Mouse (Mus musculus) heart, postnatal 10 days (tissue): ENCODE results near the gene Fads6. TPM values are rescaled to one million over a fixed set of nuclear protein-coding genes. Genes with fewer than 3 reads are reported as not detected.
A peak's percentile ranks its signal among the peaks of the same experiment; 100 is the strongest.

Source experiments
- DNase-seq, 2 experiments: peaks; one replicate each; pipeline ENCODE4 v3.0.0; 2021
- intact Hi-C: fragments of 180-260 bp; cut with DNase I; formaldehyde crosslinking; loops from one replicate; pipeline ENCODE4 v1.15.1; 2025
- microRNA-seq, 2 experiments: library from miRNA; unstranded; fragments of <30 nt; microRNA quantifications; one replicate each; pipeline ENCODE4 v1.2.0; 2022
- total RNA-seq, 2 experiments: library from RNA; stranded (reverse); gene quantifications; 2 replicates each; pipeline ENCODE4 v1.2.3; 2021

The Fads6 gene
- total RNA-seq, 2 experiments from 2014 or later: 0.89 to 1.2 TPM

DNA sequence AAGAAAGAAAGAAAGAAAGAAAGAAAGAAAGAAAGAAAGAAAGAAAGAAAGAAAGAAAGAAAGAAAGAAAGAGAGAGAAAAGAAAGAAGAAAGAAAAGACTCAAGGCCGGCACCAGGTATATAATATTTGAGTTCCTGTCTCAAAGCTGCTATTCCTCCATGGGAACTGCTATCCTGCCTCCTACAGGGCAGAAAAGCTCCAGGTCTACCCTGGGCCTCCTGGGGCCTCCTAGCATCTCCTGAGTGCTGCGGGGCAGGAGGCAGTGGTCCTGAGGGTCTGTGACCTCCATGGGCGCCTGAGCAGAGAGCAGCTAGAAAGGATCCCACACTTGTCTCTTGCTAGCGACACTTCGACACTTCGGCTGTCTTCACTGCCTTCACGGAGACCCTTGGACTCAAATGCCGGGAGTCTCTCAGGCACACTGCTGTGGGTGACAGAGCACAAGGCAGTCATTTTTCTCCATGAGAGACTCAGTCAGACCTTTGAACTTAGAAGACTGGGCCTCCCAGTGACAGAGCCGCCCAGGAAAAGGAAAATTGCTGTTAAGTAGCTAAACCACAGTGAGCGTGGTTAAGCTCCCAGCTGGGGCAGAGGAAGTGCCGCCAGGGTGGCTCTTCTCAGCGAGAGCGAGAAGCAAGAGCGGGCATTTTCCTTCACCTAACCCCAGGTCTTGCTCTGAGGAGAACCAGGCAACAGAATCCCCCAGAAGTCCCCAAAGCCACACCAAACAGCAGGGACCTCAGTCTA lies 66.1 kb downstream of the Fads6 start:
- DNase-seq: peak in 1 of 2 experiments; percentile 34
- intact Hi-C loops: no loop called here

Small RNA genes within 50 kb of the gene (microRNA-seq; reads per million reads assigned to microRNA genes)
- gene Gm25837: 0 reads per million in 2 experiments

Other genes with a start within 250 kb of the Fads6 start
- 1 to 10 TPM; 1.2 to 2.9 TPM for gene Cd300ld3, start 249.3 kb downstream of the Fads6 start, total RNA-seq
- under 1 TPM; 0.29 to 0.35 TPM for gene Cd300e, start 235.5 kb downstream of the Fads6 start, total RNA-seq
- 1 to 10 TPM; 1.4 to 1.6 TPM for gene Rab37, start 206.2 kb downstream of the Fads6 start, total RNA-seq
- under 1 TPM; 0.15 to 0.48 TPM for gene Cd300lf, start 163.7 kb downstream of the Fads6 start, total RNA-seq
- 10 to 100 TPM; 11.9 to 17.4 TPM for gene Slc9a3r1, start 134.3 kb downstream of the Fads6 start, total RNA-seq
- 10 to 100 TPM; 10.9 TPM for gene Tmem104, start 110.2 kb downstream of the Fads6 start, total RNA-seq
- gene Nat9, start 109.8 kb downstream of the Fads6 start, total RNA-seq: 10 to 100 TPM; 14.8 to 19.9 TPM
- not detected for gene Grin2c, start 30.4 kb downstream of the Fads6 start, total RNA-seq
- 1 to 10 TPM; 7.7 to 9.1 TPM for gene Fdxr, start 20.6 kb downstream of the Fads6 start, total RNA-seq
- gene Otop2, start 9.5 kb upstream of the Fads6 start, total RNA-seq: not detected
- gene Ush1g, start 24.4 kb upstream of the Fads6 start, total RNA-seq: under 1 TPM; 0.07 to 0.12 TPM
- not detected for gene Otop3, start 37.1 kb upstream of the Fads6 start, total RNA-seq
- gene Hid1, start 70.1 kb upstream of the Fads6 start, total RNA-seq: 1 to 10 TPM; 6.9 to 7.1 TPM
- gene Cdr2l, start 84.3 kb upstream of the Fads6 start, total RNA-seq: 10 to 100 TPM; 13.9 to 16.8 TPM
- 100 to 1,000 TPM; 144 to 150 TPM for gene Mrpl58, start 106.1 kb upstream of the Fads6 start, total RNA-seq
- 1,000 to 10,000 TPM; 1,980 to 2,006 TPM for gene Atp5h, start 122.3 kb upstream of the Fads6 start, total RNA-seq
- gene Kctd2, start 122.5 kb upstream of the Fads6 start, total RNA-seq: 10 to 100 TPM; 22.7 to 26.7 TPM
- gene Trim80, start 142.9 kb upstream of the Fads6 start, total RNA-seq: not detected
- under 1 TPM; 0.15 to 0.57 TPM for gene Slc16a5, start 164.8 kb upstream of the Fads6 start, total RNA-seq
- gene Armc7, start 178.0 kb upstream of the Fads6 start, total RNA-seq: 1 to 10 TPM; 2.3 to 2.6 TPM
- gene Nt5c, start 194.2 kb upstream of the Fads6 start, total RNA-seq: 10 to 100 TPM; 24.6 to 26.7 TPM
- 100 to 1,000 TPM; 338 to 393 TPM for gene Jpt1, start 216.7 kb upstream of the Fads6 start, total RNA-seq
- 100 to 1,000 TPM; 217 to 251 TPM for gene Sumo2, start 238.6 kb upstream of the Fads6 start, total RNA-seq